Mouse (Mus musculus): ENCODE measurements around the gene Hspbp1. TPM values are rescaled to one million over a fixed set of nuclear protein-coding genes. Genes with fewer than 3 reads are reported as not detected.

The Hspbp1 gene
- total and polyA plus RNA-seq, 3 experiments, result 29.7 to 35.0 (median 31.9) TPM

GRCm38 (mm10) chr7:4647291-4647690, 37.6 kb downstream of the Hspbp1 start:
- peaks cover 18% of the 10 kb centered on the region for H3K4me1 ChIP-seq (ENCODE audit: control insufficient read depth, insufficient read depth, low read length)
- no peak overlapping the region for H3K4me3 ChIP-seq
- 9% methylated on average over 6 of the region's 6 CpGs for WGBS
- DNase-seq, result peak; percentile 43 to 74
- intact Hi-C loops (cut with DNase I), result no loop called here
- peaks cover 2% of the 10 kb centered on the region for H3K79me2 ChIP-seq (replicated peaks; ENCODE audit: control insufficient read depth, insufficient read depth, low read length)
- TF ChIP-seq POLR2A (IDR thresholded peaks at IDR 0.05; ENCODE audit: insufficient read depth, low read depth, low read length) (no peak), CTCF (IDR thresholded peaks at IDR 0.05) (no peak), EP300 (IDR thresholded peaks at IDR 0.05; ENCODE audit: insufficient read depth, low read depth, low read length) (no peak)
- no peaks in the 10 kb centered on the region for H3K27me3 ChIP-seq (ENCODE audit: control insufficient read depth, insufficient read depth, low read length)
- no peak overlapping the region for H3K9ac ChIP-seq (ENCODE audit: low read depth, low read length)
- peaks cover 6% of the 10 kb centered on the region for H3K36me3 ChIP-seq (ENCODE audit: control insufficient read depth, insufficient read depth, low read length)
- H3K27ac ChIP-seq, result peak overlapping the region; percentile 45; the same call in 1 of the 2 replicates

- Histone ChIP-seq H3K27me3 (ENCODE audit: control insufficient read depth, insufficient read depth, low read length) (no peaks in the 10 kb centered on the region), H3K27ac (peak overlapping the region; percentile 45; the same call in 1 of the 2 replicates), H3K4me1 (ENCODE audit: control insufficient read depth, insufficient read depth, low read length) (peaks cover 15% of the 10 kb centered on the region), H3K4me3 (no peak overlapping the region), H3K9ac (ENCODE audit: low read depth, low read length) (no peak overlapping the region), H3K79me2 (replicated peaks; ENCODE audit: control insufficient read depth, insufficient read depth, low read length) (peaks cover 2% of the 10 kb centered on the region), H3K36me3 (ENCODE audit: control insufficient read depth, insufficient read depth, low read length) (peaks cover 1% of the 10 kb centered on the region; the same call in 1 of the 2 replicates)
- 72% methylated on average over 3 of the region's 3 CpGs for WGBS
- no peak for DNase-seq
- intact Hi-C loops (cut with DNase I), result no loop called here
- no peak for TF ChIP-seq EP300 (IDR thresholded peaks at IDR 0.05; ENCODE audit: insufficient read depth, low read depth, low read length)
- no peak for TF ChIP-seq POLR2A (IDR thresholded peaks at IDR 0.05; ENCODE audit: insufficient read depth, low read depth, low read length)
- TF ChIP-seq CTCF (IDR thresholded peaks at IDR 0.05), result no peak
Measured at GRCm38 (mm10) chr7:4646806-4647205, 38.1 kb downstream of the Hspbp1 start.

GRCm38 (mm10) chr7:4643225-4643624, 41.6 kb downstream of the Hspbp1 start:
- no peak overlapping the region for H3K27ac ChIP-seq
- no peaks in the 10 kb centered on the region for H3K27me3 ChIP-seq (ENCODE audit: control insufficient read depth, insufficient read depth, low read length)
- TF ChIP-seq EP300 (IDR thresholded peaks at IDR 0.05; ENCODE audit: insufficient read depth, low read depth, low read length) (no peak), POLR2A (IDR thresholded peaks at IDR 0.05; ENCODE audit: insufficient read depth, low read depth, low read length) (no peak), CTCF (IDR thresholded peaks at IDR 0.05) (no peak)
- 83% methylated on average over 6 of the region's 6 CpGs for WGBS
- intact Hi-C loops (cut with DNase I), result no loop called here
- H3K36me3 ChIP-seq (ENCODE audit: control insufficient read depth, insufficient read depth, low read length), result no peaks in the 10 kb centered on the region
- no peak overlapping the region for H3K9ac ChIP-seq (ENCODE audit: low read depth, low read length)
- no peak overlapping the region for H3K4me3 ChIP-seq
- peaks cover 9% of the 10 kb centered on the region for H3K4me1 ChIP-seq (ENCODE audit: control insufficient read depth, insufficient read depth, low read length)
- no peak for DNase-seq
- H3K79me2 ChIP-seq (replicated peaks; ENCODE audit: control insufficient read depth, insufficient read depth, low read length), result peaks cover 2% of the 10 kb centered on the region; the same call in 1 of the 2 replicates

GRCm38 (mm10) chr7:4641956-4642355, 42.9 kb downstream of the Hspbp1 start:
- peaks cover 4% of the 10 kb centered on the region for H3K4me1 ChIP-seq (ENCODE audit: control insufficient read depth, insufficient read depth, low read length)
- no peak overlapping the region for H3K9ac ChIP-seq (ENCODE audit: low read depth, low read length)
- H3K4me3 ChIP-seq, result no peak overlapping the region
- H3K27me3 ChIP-seq (ENCODE audit: control insufficient read depth, insufficient read depth, low read length), result no peaks in the 10 kb centered on the region
- intact Hi-C loops (cut with DNase I), result no loop called here
- no peak overlapping the region for H3K27ac ChIP-seq
- no peaks in the 10 kb centered on the region for H3K36me3 ChIP-seq (ENCODE audit: control insufficient read depth, insufficient read depth, low read length)
- no peak for TF ChIP-seq CTCF (IDR thresholded peaks at IDR 0.05)
- TF ChIP-seq POLR2A (IDR thresholded peaks at IDR 0.05; ENCODE audit: insufficient read depth, low read depth, low read length), result no peak
- no peak for TF ChIP-seq EP300 (IDR thresholded peaks at IDR 0.05; ENCODE audit: insufficient read depth, low read depth, low read length)
- 78% methylated on average over 7 of the region's 7 CpGs for WGBS
- peaks cover 2% of the 10 kb centered on the region; the same call in 1 of the 2 replicates for H3K79me2 ChIP-seq (replicated peaks; ENCODE audit: control insufficient read depth, insufficient read depth, low read length)
- no peak for DNase-seq

DNA sequence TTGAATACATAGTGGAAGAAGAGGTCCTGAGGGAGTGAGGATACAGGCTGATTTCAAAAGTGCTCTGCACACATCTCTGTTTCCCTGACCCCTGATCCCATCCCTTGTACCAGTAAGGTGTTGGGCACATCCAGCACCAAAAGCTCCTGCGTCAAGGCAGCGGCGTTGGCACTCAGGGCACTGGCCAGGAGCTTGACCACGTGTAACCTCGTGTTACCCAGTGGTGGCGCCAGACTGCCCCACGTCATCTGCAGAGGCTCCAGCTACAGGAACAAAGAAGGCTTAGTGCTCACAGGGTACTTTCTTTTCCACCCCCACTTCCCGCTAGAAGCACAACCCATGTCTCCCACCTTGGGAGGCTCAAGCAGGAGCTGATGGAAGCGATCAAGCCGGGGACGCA, 43.7 kb downstream of the Hspbp1 start:
- TF ChIP-seq EP300 (IDR thresholded peaks at IDR 0.05; ENCODE audit: insufficient read depth, low read depth, low read length) (no peak), CTCF (IDR thresholded peaks at IDR 0.05) (no peak), POLR2A (IDR thresholded peaks at IDR 0.05; ENCODE audit: insufficient read depth, low read depth, low read length) (no peak)
- H3K27ac ChIP-seq, result no peak overlapping the region
- peaks cover 2% of the 10 kb centered on the region; the same call in 1 of the 2 replicates for H3K79me2 ChIP-seq (replicated peaks; ENCODE audit: control insufficient read depth, insufficient read depth, low read length)
- H3K4me3 ChIP-seq, result no peak overlapping the region
- H3K9ac ChIP-seq (ENCODE audit: low read depth, low read length), result no peak overlapping the region
- H3K36me3 ChIP-seq (ENCODE audit: control insufficient read depth, insufficient read depth, low read length), result no peaks in the 10 kb centered on the region
- no peaks in the 10 kb centered on the region for H3K27me3 ChIP-seq (ENCODE audit: control insufficient read depth, insufficient read depth, low read length)
- no peak for DNase-seq
- intact Hi-C loops (cut with DNase I), result no loop called here
- no peaks in the 10 kb centered on the region for H3K4me1 ChIP-seq (ENCODE audit: control insufficient read depth, insufficient read depth, low read length)
- WGBS, result 75% methylated on average over 11 of the region's 11 CpGs

- H3K4me3 ChIP-seq, result no peak overlapping the region
- WGBS, result 72% methylated on average over 4 of the region's 4 CpGs
- TF ChIP-seq POLR2A (IDR thresholded peaks at IDR 0.05; ENCODE audit: insufficient read depth, low read depth, low read length) (no peak), CTCF (IDR thresholded peaks at IDR 0.05) (no peak), EP300 (IDR thresholded peaks at IDR 0.05; ENCODE audit: insufficient read depth, low read depth, low read length) (no peak)
- H3K27ac ChIP-seq, result no peak overlapping the region
- no peaks in the 10 kb centered on the region for H3K27me3 ChIP-seq (ENCODE audit: control insufficient read depth, insufficient read depth, low read length)
- no peaks in the 10 kb centered on the region for H3K79me2 ChIP-seq (replicated peaks; ENCODE audit: control insufficient read depth, insufficient read depth, low read length)
- no peaks in the 10 kb centered on the region for H3K36me3 ChIP-seq (ENCODE audit: control insufficient read depth, insufficient read depth, low read length)
- DNase-seq, result no peak
- H3K4me1 ChIP-seq (ENCODE audit: control insufficient read depth, insufficient read depth, low read length), result no peaks in the 10 kb centered on the region
- intact Hi-C loops (cut with DNase I), result no loop called here
- H3K9ac ChIP-seq (ENCODE audit: low read depth, low read length), result no peak overlapping the region
Measured at GRCm38 (mm10) chr7:4636179-4636578, 48.7 kb downstream of the Hspbp1 start.

Measured in heart, adult 2 months (tissue).